Mouse (Mus musculus) layer of hippocampus, adult 2 months (tissue): ENCODE measurements around the gene Gm42417. TPM values are rescaled to one million over a fixed set of nuclear protein-coding genes. Genes with fewer than 3 reads are reported as not detected.

Source experiments
- DNase-seq, 2 experiments: peaks; one replicate each; pipeline ENCODE4 v3.0.0; 2022; ENCODE audit warnings: low spot score in 2 of 2
- H3K27ac ChIP-seq: fragments of 200-600 bp; 2 replicates; pipeline ENCODE4 v1.8.1; 2022
- H3K4me3 ChIP-seq: fragments of 200-600 bp; 2 replicates; pipeline ENCODE4 v1.8.1; 2022; ENCODE audit warnings: mild to moderate bottlenecking
- CTCF ChIP-seq: fragments of 200-600 bp; conservative IDR thresholded peaks from 2 replicates; pipeline ENCODE4 v1.8.1; 2022; ENCODE audit warnings: antibody characterized with exemption, mild to moderate bottlenecking, moderate library complexity
- total RNA-seq, 2 experiments: library from RNA; stranded (reverse); gene quantifications; 2 replicates each; pipeline ENCODE4 v1.2.3; 2021

Gm42417 gene
- total RNA-seq, 2 experiments from 2014 or later = not detected

DNA sequence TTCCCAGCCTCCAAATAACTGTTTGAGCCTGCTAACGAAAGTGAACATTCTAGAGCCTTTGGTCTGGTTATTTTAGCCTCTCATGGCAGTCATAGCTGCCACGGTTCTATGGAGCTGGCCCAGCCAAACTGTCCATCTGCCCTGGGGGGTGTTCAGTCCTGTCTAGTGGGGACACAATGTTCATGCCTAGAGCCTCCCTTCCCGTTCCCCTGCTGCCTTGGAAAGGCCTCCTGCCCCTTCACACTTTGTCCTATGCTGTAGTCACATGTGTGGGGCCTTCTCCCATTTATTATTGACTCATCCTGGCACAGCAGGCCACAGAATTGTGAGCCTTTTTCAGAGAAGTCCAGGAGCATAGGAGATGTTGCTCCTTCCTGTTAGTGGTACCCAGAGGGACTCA, 21.0 kb downstream of the Gm42417 start:
- DNase-seq = no peak
- Histone ChIP-seq H3K27ac (no peak overlapping the region), H3K4me3 (no peak overlapping the region)
- no peak for TF ChIP-seq CTCF

DNA sequence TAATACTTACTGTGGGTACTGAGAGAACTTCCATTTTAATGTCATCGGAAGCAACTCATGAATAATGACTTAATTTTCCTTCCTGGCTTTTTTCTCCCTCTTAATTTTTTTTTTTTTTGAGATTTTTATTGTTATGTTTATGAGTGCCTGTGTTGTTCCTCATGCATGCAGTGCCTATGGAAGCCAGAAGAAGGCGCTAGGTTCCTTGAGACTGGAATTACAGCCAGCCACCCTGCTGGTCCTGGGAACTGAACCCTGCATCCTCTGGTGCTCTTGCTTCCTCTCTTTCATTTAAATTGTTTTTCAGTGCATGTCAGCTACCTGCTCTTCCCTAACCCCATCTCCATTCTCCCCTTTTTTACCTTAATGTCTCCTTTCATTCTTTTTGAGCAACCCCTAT, 25.5 kb downstream of the Gm42417 start:
- peak overlapping the region; percentile 79; the same call in 1 of the 2 replicates for H3K27ac ChIP-seq
- peak; percentile 73 for TF ChIP-seq CTCF
- DNase-seq = no peak
- peak overlapping the region; percentile 77 for H3K4me3 ChIP-seq

DNA sequence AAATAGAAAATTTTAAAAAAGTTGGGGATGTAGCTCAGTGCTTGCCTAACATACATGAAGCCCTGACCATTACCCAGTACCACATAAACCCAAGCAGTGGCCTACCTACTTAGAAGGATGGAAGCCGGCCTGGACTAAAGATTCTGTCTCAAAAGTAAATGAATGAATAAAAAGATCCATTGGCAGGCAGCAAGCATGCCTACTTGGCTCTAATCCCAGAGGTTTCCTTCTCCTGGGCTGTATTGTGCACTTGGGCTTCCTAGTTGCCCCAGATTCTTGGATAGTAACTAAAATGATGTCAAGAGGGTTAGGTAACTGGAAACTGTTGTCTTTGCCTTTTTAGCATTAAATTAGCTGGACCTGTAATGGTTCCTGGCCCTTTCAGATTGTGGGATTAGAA, 25.9 kb downstream of the Gm42417 start:
- H3K4me3 ChIP-seq = peak overlapping the region; percentile 77
- H3K27ac ChIP-seq = peak overlapping the region; percentile 79; the same call in 1 of the 2 replicates
- no peak for TF ChIP-seq CTCF
- peak in 1 of 2 experiments; percentile 38 for DNase-seq

DNA sequence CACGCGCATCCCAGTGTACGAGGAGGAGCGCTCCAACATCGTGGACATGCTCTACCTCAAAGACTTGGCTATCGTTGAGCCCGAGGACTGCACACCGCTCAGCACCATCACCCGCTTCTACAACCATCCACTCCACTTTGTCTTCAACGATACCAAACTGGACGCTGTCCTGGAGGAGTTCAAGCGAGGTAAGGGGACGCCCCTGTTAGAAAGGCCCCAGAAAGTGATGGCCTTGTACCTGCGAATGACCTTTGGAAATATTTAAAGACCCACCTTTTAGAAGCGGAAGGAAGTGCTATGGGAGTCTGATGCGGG, 26.3 kb downstream of the Gm42417 start:
- TF ChIP-seq CTCF = no peak
- peak overlapping the region; percentile 77 for H3K4me3 ChIP-seq
- no peak for DNase-seq
- H3K27ac ChIP-seq = peak overlapping the region; percentile 79

DNA sequence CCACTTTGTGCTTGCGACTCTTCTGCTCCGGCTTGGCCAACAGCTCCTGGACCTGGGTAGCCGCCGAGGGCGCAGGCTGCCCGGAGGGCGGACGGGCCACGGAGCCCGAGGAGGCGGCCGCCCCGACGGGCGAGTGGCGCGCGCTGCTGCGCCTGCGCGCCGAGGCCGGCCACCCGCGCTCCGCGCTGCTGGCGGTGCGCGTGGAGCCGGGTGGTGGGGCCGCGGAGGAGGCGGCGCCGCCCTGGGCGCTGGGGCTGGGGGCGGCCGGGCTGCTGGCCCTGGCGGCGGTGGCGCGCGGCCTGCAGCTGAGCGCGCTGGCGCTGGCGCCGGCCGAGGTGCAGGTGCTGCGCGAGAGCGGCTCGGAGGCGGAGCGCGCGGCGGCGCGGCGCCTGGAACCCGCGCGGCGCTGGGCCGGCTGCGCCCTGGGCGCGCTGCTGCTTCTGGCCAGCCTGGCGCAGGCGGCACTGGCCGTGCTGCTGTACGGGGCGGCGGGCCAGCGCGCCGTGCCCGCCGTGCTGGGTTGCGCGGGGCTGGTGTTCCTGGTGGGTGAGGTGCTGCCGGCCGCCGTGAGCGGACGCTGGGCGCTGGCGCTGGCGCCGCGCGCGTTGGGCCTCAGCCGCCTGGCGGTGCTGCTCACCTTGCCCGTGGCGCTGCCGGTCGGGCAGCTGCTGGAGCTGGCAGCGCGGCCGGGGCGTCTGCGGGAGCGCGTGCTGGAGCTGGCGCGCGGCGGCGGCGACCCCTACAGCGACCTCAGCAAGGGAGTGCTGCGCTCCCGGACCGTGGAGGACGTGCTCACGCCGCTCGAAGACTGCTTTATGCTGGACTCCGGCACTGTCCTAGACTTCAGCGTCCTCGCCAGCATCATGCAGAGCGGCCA, 26.9 kb downstream of the Gm42417 start:
- H3K27ac ChIP-seq = peak overlapping the region; percentile 99
- H3K4me3 ChIP-seq = peak overlapping the region; percentile 86
- TF ChIP-seq CTCF = no peak; the same call in 1 of the 2 replicates
- peak; percentile 26 to 46 for DNase-seq

DNA sequence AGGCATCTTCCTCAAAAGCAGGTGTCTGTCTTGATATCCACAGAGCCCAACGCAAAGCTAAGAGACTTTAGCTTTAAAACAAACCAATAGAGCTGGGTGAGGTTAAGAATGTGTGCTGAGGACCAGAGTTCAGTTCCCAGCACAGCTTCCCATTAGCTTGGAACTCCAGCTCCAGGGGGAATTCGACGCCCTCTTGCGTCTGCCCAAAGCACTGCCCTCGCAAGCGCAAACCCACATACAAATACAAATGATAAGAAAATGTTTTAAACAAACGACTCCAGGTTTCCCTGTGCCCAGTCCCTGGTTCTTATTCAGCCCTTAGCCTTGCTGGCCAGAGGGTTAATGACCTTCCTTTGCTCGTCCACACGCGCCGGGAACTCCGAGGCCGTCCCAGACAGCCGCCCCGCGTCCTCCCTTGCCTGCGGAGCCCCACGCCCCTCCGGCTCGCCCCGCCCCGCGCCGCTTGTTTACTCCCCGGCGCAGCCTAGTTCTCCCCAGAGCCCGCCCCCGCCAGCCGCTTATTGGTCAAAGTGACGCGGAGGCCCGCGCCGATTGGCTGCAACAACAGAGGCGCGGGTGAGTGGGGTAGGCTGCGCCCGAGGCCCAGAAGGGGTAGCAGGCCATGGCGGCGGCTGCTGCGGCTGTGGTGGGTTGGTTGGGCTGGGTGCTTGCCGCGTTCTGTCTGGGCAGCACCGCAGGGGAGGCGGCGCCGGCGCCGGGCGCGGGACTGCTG, 27.8 kb downstream of the Gm42417 start, which contains the start of gene Cnnm3:
Cnnm3 (plus strand) TSS at position 579 of the 733 bp plus-strand sequence.
- Histone ChIP-seq H3K27ac (peak within 1 kb of the TSS; percentile 99), H3K4me3 (peak within 1 kb of the TSS; percentile 86)
- TF ChIP-seq CTCF = peak; percentile 76
- peak; percentile 99 to 100 for DNase-seq

DNA sequence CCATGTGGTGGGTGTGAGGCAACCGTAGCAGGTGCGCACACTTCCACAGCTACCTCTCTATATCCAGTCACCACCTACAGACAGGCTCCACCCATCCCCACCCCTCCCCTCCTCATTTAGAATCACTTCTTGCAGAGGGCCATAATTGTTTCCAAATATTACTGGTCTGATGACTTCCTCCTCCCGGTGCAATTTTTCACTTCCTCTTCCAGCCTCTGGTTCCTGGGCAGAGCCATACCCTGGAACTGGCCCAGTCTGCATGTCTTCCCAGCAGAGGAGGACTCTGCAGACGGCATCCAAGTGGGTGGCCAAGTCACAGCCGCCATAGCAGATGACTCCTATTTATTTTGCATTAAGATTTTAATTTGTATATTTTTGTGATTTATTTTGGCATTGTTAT, 31.0 kb downstream of the Gm42417 start:
- Histone ChIP-seq H3K27ac (no peak overlapping the region), H3K4me3 (no peak overlapping the region)
- no peak for DNase-seq
- no peak for TF ChIP-seq CTCF

DNA sequence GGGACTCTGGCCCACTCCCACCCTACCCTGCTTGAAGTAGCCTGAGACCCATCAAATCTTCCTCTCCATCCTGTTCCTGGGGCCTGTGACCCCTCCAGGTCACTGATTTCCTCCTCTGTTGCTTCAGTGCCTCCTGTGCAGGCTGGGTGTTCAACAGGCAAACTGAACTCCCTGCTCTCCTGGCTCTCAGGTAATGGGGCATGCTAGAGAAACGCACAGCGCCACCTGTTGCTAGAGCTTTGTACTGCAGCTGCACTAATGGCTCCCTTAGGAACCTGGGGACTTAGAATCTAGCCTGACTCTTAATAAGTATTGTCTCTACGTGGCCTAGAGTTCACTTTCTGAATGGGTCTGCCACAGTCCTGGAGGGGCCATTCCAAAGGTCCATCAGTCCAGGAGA, 38.0 kb downstream of the Gm42417 start:
- Histone ChIP-seq H3K27ac (no peak overlapping the region), H3K4me3 (no peak overlapping the region)
- peak; percentile 97 for TF ChIP-seq CTCF
- peak; percentile 52 to 77 for DNase-seq

DNA sequence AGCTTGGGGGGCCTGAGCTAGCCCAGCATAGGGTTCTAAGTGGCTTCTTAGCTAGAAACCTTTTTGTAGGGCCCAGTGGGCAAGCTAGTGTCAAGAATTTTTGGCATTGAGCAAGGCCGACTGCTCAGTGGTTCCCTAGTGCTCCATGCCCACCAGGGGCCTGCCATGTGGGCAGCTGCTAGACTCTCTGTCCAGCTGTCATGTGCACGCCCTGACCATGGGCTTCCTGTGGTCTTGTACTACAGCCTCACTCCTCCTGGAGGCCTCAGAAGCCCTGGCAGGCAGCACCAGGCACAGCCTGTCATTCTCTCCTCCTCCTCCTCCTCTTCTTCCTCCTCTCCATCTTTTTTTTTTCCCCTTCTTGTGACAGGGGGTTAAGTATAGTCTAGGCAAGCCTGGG, 41.9 kb downstream of the Gm42417 start:
- Histone ChIP-seq H3K4me3 (no peak overlapping the region), H3K27ac (no peak overlapping the region)
- no peak for DNase-seq
- no peak for TF ChIP-seq CTCF

DNA sequence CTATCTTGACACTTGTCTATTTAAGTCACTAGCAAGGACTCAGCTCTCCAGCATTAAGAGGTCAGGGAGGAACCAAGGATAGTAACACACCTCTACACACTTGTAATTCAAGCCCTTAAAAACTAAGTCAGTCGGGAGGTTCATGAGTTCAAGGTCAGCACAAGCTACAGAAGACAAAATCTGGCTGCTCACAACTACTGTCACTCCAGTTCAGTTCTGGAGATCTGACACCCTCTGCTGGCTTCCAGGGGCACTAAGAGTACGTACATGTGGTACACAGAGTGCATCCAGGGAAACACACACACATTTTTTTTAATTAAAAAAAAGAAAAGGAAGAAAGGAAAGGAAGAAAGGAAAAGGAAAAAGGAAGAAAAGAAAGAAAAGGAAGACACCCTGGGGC, 42.5 kb downstream of the Gm42417 start:
- DNase-seq = peak in 1 of 2 experiments; percentile 47
- Histone ChIP-seq H3K4me3 (no peak overlapping the region), H3K27ac (no peak overlapping the region)
- peak; percentile 76 for TF ChIP-seq CTCF

DNA sequence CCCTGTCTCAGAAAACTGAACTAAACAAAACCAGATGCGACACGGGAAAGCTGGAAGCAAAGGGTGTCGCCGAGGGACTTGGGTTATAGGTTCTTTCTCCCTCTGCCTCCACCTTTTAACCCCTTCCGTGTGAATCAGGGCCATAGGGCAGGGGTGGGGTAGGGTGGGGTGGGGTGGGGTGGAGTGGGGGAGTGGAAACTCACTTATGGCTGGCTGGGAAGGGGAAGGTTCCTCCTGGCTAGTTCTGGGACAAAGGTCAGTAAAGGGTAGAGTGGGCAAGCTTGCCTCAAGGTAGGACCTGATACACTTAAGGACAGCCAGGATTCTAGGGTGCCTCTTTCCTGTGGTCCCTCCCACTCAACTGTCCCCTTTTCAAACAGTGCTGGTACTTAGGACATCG, 45.9 kb downstream of the Gm42417 start:
- no peak for DNase-seq
- no peak for TF ChIP-seq CTCF
- H3K4me3 ChIP-seq = no peak overlapping the region
- H3K27ac ChIP-seq = no peak overlapping the region

DNA sequence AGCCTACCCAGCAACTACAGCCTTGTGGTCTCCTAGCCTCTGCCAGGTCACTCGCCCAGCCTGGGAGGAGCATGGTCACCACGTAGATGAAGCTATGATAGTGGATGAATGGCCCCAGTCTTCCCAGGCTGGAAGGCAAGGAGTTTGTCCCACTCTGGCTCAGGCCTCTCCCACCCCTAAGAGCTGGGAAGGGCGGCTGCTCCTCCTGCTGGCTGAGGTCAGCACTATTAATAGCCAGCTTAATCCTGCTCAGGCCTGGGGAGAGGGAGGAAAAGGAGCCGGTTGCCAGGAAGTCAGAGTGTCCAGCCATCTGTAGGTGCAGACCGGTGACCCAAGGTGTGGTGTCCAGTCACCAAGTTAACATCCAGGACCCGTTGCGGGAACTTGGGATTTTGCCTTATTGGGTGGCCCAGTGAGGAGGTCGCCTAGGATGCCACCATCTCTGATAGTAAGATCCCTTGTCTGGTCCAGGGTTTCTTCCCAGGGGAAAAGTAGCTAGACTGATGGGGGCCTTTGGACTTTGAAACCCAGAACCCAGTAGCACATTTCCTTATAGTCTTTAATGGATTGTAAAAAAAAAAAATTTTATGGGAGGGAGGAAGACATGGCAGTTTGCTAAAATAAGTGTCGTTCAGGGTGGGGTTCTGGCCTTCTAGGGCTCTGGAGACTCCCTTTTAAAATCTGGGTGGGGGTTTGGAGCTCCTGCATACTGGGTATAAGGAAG, 46.7 kb downstream of the Gm42417 start:
- DNase-seq = no peak
- no peak overlapping the region for H3K4me3 ChIP-seq
- TF ChIP-seq CTCF = peak; percentile 68
- no peak overlapping the region for H3K27ac ChIP-seq

DNA sequence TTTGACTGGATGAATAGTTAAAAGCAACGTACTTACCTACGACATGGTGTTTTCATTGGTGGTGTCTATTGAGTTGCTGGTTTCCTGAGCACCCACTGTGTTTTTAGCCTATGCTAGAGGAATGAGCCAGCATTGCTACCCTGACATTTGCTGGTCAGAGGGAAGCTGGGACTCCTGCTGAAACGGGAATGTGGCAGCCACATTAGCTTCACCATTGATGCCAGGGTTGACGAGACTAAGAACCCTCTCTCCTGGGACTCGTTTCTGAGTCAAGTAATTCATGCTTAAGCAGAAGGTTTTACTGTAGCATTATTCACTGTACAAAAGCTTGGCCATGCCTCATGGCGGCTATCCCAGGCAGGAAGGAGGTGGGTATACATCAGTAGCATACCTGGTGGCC, 49.6 kb downstream of the Gm42417 start:
- Histone ChIP-seq H3K27ac (no peak overlapping the region), H3K4me3 (no peak overlapping the region)
- no peak for DNase-seq
- no peak for TF ChIP-seq CTCF
